Mouse (Mus musculus): ENCODE results near the gene Col4a1.

Gene Col4a1

DNA sequence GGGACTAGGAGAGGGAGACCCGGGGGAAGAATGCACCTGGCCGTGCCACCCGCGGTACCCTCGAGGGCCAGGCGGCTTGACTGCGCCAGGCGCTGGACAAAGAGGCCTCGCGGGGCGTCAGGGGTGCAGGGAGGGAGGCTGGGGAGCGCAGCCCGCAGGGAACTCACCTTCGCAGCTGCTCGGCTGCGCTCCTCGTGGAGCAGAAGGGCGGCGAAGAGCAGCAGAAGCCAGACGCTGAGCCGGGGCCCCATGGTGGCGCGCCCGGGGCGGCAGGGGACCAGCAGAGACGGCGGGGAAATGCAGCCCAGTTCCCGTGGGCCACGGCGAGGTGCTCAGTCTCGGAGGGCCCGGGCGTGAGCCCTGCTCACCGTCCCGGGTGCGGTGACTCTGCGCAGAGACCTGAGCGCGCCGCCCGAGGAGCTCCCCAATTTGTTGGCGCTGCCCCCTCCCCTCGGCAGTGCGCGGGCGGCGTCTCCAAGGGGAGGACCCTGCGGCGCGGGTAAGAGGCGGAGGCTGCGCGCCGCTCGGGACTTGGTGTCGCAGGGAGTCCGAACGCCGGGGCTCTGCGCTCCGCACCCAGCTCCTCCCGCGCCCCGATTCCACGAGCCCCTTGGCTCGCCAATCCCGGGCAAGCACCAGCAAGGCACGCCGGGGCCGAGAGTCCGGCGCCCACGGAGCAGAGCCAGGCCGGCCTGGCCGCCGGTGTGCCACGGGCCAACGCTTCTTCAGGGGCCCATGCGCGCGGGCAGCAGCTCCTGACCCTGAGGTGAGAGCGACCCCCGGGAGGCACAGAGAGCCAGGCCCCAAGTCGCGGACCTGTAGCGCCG lies at the start of gene Col4a1, which contains the start of gene Col4a2:
Gene Col4a1 (minus strand): TSS at position 478 of the 827 bp plus-strand sequence.
Gene Col4a2 (plus strand): TSS at position 457 of the 827 bp plus-strand sequence.
- no peak for DNase-seq (ENCODE audit: low read depth, low spot score)

DNA sequence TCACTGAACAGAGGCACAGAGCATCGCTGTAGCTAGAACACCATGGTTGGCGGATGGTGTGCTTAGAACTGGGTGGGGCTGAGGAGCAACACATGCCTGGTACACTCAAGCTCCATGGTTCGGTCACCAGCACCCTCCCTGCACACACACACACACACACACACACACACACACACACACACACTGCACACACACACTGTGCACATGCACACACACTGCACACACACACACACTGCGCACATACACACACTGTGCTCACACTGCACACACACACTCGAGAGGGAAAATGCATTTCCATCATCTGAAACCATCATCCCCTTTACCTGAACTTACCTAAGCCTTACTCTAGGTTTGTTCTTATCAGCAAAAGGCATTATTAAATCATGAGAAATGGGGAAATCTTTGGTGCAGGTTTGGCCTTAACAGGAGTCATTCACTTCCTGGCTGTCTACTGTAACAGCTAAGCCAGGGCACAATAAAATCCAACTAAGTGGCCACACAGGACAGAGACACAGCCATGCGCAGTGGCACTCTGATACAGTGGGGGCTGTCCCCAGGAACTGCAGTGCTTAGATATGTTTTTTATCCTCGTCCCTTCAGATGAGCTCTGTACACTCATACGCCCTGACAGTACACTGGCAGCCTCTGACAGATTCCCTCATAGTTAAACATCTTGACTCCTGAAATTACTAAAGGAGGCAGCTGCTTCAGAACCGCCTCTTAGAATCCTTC lies 49.1 kb upstream of the Col4a1 start:
- no peak for DNase-seq (ENCODE audit: low read depth, low spot score)

DNA sequence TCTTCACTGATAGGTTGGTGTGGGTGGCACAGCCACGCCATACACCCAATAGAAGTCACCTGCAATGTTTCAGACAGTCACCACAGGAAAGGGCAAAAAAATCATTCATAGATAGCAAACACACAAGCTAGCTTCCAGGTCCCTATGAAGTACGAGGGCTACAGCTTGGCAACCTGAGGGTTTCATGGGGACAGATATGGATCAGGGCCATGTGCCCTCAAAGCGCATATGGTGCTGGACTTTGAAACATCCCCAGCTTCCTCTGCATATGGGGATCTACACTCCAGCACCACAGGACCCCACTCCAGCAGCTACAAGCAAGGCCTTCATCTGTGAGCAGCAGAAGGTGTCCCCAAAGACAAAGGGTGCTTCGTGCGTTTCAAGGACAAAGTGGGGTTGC lies 47.2 kb upstream of the Col4a1 start:
- DNase-seq (ENCODE audit: low read depth, low spot score): no peak

DNA sequence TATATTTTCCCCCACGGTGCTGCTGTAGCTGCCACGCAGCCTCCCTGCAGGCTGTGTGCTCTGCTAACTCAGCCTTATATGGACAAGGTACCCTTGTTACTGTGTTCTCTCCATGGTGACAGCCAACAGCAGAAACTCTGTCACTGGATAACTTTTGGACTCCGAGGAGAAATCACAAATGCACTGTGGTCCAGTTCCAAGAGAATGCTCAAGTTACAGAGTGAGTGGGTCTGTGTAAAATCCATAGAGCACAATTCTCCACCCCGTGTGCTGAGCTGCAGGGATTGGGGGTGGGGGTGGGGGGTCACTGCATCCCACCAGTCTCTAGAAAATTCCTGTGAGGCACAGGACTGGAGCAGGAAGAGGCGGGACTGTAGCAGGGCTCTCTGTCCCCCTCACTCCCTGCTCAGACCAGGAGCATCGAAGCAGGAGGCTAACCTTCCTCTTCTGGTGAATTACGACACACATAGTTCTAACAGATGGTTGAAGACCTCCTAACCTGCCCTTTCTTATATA lies 45.4 kb upstream of the Col4a1 start:
- DNase-seq (ENCODE audit: low read depth, low spot score): no peak

DNA sequence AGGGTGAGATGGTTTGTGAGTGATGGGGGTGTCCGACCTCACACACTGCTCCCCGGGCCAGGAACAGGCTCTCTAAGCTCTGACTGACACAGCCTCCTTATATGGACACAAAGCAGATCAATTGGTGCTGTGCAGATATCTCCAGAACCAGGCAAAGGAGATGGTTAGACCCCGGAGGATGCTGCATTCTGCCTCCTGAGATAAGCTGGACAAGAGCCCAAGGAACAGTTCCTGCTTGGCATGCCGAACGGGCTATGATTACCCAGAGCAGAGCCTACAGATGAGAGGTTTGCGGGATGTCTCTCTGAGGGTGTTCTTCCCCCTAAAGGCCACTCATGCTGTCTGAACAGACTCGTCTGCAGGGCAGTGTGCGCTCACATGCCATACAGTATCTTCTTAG lies 44.1 kb upstream of the Col4a1 start:
- no peak for DNase-seq (ENCODE audit: low read depth, low spot score)

DNA sequence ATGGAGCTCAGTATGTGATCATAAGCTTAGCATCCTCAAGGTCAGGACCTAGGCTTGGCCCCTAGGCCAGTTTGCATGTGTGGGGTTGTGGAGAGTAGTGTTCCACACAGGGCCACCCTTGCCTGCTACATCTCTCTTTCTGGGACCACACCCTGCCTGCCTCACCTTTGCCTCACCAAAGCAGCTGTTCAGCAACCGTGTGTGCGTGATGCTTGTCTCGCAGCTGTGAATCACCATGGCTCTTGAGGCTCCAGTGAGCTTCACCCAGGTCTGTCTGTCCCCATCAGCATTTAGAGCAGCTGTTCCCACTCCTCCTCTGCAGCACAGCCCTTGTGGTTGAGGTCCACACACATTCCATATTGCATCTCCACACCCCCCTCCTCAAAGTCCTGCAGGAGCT lies 43.3 kb upstream of the Col4a1 start:
- DNase-seq (ENCODE audit: low read depth, low spot score): no peak

DNA sequence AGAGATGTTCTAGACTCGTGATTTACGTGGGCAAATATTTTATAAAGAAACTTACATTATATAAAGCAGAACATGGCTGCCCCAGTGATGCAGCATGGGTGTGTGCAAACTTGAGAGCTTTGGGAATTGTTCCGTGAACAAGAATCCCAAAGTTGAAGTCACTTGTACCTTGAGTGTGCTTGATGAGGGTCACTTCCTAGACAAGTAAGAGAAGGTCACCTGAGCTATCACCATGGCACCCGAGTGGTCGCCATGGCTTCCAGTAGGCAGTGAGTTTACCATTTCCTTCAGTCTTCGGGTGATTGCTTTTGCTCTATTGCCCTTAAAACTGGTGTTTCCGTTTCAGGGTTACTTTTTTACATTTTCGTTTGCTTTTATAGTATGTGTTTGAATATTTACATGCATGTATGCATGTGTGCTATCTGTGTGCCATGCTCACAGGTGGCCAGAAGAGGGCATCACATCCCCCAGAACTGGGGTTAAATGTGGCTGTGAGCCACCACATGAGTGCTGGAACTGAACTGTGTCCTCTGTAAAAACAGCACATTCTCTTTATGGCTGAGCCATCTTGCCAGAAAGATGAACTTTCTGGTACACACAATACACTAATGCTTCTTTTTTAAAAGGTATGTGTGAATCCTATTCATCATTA lies 42.3 kb upstream of the Col4a1 start:
- no peak for DNase-seq (ENCODE audit: low read depth, low spot score)

DNA sequence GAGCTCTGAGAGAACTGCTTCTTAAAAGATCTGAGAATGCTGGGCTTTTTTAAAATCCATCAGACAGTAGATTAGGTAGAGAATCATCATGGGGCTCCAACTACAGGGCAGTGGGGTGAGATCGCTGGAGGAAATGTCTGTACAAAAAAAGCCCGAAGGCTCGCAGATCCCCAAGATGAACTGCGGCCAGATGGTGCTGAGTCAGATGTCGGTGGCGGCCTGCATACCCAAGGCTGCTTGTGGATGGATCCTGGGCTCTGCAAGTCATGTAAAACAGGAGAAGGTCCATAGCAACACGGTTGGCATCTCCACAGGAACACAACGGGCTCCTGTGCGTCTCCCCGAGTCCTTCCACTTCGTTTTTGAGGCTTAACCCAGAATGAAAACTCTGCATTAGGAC lies 39.9 kb upstream of the Col4a1 start:
- DNase-seq (ENCODE audit: low read depth, low spot score): no peak

DNA sequence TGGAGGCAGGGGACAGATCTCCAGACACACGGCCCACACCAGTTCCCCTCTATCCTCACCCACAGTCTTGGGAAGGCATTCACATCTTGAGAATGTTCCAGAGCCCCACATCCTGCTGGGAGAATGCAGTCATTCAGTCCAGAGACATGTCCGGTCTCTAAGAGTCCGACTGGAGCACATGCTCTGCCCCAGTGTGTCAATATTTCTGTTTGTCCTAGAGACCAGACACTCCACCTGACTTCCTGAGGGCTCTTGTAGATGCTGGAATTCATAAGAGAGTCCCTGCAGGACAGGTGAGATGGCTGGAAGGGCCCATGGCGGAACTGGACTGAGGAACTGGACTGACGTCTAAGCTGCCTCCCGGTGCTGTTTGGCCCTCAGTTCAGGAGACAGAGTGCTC lies 38.7 kb upstream of the Col4a1 start:
- no peak for DNase-seq (ENCODE audit: low read depth, low spot score)

DNA sequence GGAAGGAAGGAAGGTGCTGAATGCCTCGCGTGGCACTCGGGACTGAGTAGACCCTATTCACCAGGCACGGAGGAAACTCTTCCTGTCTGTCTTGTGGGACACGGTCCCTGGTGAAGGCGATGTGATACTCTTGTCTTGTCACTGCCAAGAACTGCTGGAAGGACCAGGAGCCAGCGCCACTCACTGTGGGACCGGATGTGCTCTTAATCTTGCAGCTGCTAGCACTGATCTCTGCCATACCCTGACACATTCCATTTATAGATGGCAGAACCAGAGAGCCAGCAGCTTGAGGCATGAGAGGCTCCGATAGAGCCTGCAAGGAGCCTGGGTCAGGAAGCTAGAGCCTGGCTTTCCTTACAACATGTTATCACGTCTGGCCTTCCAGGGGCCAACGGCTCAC lies 36.0 kb upstream of the Col4a1 start:
- DNase-seq (ENCODE audit: low read depth, low spot score): no peak

DNA sequence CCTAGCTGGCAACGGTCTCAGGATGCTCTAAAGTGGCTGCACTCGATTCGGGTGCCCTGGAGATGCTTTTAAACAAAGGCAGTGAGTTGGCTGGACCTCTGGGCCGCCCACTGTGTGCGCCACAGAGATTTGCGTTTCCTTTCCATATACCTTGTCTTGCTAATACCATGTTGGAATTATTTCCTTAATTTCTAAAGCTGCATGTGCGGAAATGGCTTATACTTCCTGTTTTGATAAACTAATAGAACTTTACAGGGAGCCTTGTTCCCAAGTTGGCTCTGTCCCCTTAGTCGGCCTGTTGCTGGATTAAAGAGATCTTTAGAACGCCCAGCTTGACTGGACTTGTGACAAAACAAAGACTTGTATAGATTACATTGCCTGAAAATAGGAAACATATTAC lies 35.1 kb upstream of the Col4a1 start:
- no peak for DNase-seq (ENCODE audit: low read depth, low spot score)

DNA sequence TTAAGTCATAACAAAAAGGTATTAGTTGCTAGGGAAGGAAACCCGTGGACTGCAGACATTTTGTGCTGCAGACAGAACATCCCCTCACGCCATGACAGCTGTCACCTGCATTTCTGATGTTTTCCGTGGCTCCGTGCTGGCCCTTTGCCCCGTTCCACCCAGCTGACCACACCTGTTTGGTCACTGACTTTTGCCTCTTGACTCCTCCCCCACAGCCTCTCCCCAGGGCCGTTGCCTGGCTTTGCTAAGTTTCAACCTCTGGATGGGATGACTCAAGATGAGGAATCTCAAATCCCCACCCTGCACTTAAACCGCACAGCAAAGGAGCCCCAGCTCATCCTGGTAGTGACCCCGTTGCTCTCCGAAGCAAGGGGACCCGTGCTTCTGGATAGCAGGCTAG lies 33.6 kb upstream of the Col4a1 start:
- no peak for DNase-seq (ENCODE audit: low read depth, low spot score)

DNA sequence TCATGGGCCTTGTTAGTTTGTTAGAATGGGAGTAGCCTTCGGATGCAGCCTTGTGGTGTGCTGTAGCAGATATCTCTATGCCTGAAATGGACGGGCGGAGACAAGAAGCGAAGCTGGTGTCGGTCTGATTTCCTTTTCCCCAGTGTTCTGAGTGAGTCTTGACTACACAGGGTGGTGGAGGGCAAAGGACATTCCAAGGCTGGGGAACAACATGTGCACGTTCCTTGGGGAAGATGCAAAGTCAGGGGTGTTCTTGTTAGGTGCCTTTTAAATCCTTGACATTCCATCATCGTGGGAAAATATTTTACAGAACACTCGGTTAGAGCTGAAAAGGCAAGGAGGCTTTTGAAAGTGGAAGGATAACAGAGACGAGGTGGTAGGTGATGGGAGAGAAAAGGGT lies 31.8 kb upstream of the Col4a1 start:
- no peak for DNase-seq (ENCODE audit: low read depth, low spot score)

DNA sequence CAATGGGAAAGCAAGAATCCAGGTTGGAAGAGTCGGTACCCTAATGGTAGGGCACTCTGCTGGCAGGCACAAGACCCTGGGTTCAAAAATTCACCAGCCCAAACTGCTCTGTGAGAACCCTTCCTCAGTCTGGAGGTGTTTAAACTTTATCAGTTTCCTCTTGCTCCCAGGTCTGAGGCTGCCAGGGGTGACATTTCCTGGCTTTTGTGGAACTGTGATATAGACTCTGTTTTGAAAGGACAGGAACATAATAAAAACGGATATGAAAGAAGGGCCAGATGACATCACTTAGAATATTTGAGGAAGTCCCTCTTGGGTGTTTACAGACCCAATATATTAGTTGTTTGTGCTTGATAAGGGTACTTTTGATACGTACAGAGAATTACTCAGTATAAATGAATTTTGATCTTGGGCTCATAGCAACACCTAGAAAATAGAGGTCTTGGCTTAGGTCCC lies 28.5 kb upstream of the Col4a1 start:
- DNase-seq (ENCODE audit: low read depth, low spot score): no peak

DNA sequence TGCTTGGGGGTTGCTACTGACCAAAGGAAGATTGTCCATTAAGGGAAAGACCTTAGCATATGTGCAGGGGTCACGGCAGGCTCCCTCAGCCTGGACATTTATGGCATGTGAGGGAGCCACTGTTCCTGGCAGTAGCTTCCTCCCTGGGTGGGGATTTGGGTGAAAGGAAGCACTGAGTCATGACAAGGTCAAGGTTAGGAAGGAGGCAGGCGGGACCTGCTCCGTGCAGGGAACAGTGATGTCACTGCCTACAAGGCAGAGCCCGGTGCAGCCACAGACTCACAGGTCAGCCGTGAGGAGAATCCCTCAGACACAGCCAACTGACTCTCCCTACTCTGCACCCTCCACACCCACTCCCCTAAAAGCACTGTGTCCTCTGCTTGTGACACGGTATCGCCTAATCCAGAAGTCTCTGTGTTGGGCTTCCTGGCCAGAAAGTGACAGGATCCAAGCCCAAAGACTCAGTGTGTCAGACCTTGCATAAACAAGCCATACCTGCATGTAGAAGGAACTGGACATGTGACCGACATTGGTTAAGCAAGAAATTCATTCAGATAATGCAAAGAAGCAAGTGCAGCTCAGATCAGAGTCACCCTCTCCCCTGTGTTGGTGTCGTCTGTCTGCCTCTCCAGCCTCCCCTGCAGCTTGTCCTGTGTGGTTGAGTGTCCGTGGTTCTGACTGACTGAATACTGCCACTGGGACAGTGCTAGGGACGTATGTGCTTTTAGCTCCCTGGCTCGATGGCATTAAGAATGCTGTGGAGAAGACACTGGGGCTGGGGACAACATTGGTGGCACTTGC lies 27.9 kb upstream of the Col4a1 start:
- DNase-seq (ENCODE audit: low read depth, low spot score): no peak

DNA sequence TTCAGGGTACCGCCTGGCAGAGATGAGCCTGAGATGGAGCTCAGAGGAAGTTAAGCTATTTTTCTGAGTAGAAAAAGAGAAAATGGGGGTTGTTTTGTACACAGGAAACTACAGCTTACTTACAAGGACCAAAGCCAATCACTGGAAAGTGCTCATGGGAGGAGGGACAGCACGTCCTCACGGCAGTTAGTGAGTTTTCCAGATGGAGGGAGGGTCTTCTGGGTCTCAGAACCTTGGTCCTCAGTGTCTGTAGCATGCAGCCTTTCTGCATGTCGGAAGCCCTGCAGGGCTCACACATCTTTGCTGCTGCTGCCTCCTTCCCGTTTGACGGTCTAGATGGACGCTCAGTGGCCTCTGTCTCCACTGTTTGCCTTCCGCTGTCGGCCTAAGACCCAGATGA lies 25.9 kb upstream of the Col4a1 start:
- DNase-seq (ENCODE audit: low read depth, low spot score): no peak

DNA sequence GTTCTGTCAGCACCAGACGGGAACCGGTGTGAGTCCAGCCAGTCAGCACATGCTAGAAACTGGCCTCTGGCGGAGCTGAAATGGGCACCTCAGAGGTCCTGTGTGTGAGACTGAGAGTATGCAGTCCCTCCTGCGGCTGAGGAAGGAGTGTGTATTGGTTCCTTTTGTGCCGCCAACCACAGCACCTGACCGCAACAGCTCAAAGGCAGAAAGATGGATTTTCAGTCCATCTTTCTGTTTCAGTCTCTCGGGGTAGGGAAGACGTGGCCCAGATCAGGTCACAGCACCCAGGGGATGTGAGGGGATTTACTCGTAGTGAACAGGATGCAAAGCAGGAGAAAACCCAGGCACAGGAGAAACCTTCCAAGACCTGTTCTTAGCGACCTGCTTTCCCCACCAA lies 25.0 kb upstream of the Col4a1 start:
- no peak for DNase-seq (ENCODE audit: low read depth, low spot score)

DNA sequence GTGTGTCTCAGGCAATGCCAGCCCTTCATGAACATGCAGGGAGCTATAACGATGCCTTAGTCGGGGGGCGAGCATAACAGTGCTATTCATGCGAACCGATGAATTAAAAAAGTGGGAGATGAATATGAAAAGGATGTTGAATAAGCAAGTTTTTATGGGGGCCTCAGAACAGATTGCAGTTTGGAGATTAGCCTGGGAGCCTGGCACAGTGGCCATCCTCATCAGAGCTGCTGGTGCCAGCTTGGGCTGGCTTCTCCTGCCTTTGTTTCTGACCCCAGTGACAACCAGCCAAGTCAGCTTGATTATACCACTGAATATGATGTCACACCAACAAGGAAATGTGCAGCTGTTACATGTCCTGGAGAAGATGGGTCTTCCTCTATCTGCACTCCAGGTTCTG lies 23.7 kb upstream of the Col4a1 start:
- DNase-seq (ENCODE audit: low read depth, low spot score): no peak

DNA sequence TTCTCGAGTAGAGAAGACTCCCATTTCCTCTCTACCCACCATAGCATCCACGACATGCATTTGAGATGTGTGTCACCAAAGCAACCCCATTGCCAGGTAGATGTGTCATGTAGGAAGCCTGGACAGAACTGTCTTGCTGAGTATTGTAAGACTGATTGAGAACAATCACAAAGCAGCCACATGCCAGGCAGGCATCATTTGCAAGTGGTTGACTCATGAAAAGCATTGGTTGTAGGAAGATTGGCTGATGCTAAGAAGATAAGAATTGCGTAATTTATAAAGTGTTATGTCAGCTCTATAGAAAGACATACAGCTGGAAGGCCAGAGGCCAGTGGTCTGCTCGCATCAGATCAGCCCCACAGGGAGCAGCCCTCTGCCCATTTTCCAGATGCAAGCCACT lies 22.6 kb upstream of the Col4a1 start:
- no peak for DNase-seq (ENCODE audit: low read depth, low spot score)

DNA sequence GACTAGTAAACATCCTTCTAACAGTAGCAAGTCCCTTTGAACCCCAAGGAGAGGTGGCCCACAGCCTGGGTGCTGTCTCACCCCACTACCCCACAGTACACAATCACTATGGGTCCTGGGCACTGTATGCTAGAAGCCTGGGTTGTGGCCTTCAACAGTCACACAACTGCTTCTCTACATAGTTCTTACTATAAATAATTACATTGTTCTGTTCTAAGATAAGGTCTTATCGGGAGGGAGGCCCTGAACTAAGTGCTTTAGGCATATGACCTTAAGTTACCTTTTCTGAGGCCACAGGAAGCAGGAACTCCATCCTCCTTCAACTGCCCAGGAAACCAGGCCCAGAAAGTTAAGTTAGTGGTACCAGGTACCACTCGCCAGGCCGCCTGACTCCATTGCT lies 21.9 kb upstream of the Col4a1 start:
- no peak for DNase-seq (ENCODE audit: low read depth, low spot score)

DNA sequence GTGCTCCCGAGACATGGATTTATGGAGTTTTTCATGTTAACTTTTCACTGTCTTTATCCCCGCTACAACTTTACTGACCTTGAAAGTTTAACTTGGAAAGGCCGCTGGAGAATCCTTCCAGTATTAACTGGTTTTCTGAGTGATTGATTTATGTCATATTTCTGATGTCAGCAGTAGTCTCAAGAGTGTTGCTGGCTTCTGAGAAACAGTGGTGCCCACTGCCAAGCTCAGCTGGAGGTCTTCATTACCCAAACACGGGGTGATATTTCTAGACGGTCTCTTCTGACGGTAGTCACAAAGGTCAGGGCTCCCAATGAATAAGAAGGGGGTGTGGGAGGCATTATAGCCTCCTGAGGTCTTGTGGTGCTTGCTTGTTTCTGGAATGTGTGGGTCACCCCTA lies 21.1 kb upstream of the Col4a1 start:
- DNase-seq (ENCODE audit: low read depth, low spot score): no peak

DNA sequence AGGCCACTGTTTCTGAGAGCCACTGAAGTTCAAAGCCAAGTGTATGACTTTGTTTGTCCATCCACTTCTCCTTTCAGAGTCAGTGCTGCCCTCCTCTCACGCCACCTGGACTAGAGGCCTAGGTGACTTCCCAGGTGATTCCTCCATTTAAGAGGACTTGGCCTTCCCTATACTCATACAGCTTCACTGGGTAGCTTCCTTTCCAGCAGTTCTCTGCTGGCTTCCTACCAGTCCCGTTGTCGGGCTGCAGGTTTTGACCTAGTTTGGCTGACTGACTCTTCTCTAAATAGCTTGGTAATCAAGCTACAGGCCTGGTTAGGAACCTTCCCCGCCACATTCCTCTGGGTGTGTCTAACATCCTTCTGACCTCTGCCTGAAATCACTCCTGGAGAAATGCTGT lies 18.9 kb upstream of the Col4a1 start:
- no peak for DNase-seq (ENCODE audit: low read depth, low spot score)
